Mouse (Mus musculus) R1 (cell line): Measurements from ENCODE around the gene Nova1.
A peak's percentile ranks its signal among the peaks of the same experiment; 100 is the strongest.

Experiments used
- DNase-seq: peaks from one replicate; pipeline ENCODE4 v3.0.0-alpha.2; 2018; ENCODE audit warnings: low read depth, low spot score

Gene Nova1

DNA sequence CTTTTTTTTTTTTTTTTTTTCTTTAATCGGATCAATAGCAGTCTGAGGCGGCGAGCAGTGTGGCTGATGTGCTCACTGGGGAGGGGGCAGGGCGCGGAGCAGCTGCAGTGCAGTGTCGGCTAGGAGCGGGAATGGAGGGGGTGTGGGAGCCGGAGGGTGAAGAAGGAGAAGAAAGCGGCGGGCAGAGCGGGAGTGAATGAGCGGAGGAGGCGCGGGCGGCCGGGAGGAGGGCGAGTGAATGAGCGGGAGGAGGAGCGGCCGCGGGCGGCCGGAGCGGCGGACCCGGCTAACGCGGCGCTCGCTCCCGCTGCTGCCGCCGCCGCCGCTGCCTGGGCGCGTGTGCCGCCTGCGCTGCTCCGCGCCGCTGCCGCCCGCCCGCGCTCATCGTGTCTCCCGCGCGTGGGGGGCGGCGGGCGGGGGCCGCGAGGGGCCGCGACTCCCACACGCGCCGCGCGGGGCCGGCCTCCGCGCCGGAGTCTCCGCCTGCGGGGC lies at the start of gene Nova1:
Gene Nova1, minus strand, starts transcription at position 74 of the 492 bp plus-strand sequence.
- peak; percentile 62 for DNase-seq

DNA sequence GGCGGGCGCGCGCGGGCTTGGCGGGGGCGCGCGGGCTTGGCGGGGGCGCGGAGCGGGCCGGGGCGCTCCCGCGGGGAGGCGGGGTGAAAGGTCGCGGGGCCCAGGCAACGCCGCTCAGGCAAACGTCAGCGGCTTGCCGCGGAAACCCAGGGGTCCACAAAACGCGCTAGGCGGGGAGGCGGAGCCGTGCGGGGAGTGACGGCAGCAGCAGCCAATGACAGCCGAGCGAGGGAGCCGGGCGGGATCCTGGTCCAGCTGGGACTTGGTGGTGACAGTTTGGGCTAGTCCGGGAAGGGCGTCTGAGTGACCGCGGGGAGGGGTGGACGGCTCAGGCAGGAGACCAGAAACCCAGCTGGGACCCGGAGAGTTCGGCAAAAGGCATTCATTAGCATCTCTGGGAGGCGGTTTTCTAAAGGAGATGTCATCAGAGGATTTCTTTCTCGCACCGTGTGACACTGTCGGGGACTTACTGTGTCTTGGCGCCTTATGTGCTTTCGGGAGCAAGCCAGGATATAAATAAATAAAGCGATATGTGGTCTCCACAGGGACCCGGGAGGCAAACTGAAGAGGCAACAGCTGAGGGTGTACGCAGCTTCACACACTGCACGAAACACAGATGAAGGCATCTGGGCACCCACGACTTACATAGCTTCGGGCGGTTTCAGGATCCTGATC lies 756 bp upstream of the Nova1 start:
- peak; percentile 88 for DNase-seq

GRCm38 (mm10) chr12:46818021-46818855 lies 491 bp downstream of the Nova1 start:
- peak; percentile 47 for DNase-seq

DNA sequence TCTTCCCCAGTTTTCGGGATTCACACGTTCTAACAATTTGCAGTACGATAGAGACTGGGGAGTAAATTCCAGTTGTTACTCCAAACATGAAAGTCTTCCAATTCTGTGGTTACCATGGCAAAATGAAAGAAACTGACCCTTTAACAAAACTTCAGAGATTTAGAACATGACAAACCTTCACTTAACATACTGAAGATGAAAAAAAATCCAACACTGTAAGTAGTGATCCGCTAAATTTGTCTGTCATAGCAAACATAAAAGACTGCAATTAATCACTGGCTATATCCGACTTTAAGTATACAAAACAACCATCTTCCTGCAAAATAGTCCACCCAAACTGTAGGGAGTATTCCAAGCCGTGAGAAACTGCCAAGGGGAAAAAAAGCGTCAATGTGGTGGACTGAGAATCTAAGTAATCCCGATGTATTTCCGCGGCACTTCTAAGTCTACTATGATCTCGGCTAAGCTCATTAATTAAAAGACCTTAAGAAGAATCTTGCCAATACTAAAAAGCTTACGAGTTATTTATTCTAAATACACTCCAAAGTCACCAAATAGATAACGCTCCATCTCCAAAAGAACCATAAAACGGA lies 1.4 kb downstream of the Nova1 start:
- no peak for DNase-seq

GRCm38 (mm10) chr12:46816291-46816690 lies 2.4 kb downstream of the Nova1 start:
- no peak for DNase-seq

- no peak for DNase-seq
Observed at GRCm38 (mm10) chr12:46815697-46816096, 3.0 kb downstream of the Nova1 start.

DNA sequence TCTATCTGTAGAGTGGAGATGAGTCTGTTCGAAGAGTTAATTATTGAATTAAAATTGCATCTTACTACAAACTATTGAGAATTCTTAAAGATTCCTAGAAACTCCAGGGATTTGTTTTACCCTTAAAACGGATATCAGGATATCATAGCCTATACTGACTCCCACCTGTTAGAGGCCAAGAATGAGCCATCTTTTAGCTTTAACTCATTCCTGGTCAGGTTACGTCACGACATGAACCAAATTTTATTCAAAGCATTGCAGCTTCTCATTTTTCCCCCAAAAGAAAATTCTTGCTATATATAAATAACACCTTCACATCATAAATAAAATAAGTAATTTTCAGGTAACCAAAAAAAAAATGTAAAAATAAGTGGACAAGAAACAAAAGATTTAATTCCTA lies 3.9 kb downstream of the Nova1 start:
- DNase-seq, result no peak

GRCm38 (mm10) chr12:46801311-46801710 lies 17.4 kb downstream of the Nova1 start:
- DNase-seq, result no peak

GRCm38 (mm10) chr12:46782301-46783280 lies 36.1 kb downstream of the Nova1 start:
- DNase-seq, result no peak

DNA sequence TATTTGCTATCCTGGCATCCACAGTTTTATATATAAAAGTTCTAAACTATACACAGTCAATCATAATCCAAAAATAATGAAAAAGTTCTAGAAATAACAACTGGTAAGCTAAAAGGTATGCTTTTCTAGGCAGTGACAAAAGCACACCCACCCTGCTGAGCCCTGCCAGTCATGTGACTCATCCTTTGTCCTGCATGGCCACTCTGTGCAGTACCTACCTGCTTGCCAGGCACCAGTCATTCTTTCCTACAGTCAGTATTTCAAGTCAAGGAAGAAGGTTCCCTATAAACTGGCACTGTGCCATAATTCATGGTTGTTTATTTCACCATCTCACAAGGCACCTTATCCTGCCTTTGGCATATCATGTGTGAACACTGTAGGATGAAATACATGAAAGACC lies 37.2 kb downstream of the Nova1 start:
- DNase-seq, result no peak

GRCm38 (mm10) chr12:46780983-46781382 lies 37.7 kb downstream of the Nova1 start:
- DNase-seq, result no peak

GRCm38 (mm10) chr12:46759450-46759849 lies 59.3 kb downstream of the Nova1 start:
- no peak for DNase-seq

- DNase-seq, result no peak
Observed at GRCm38 (mm10) chr12:46754325-46754848, 64.3 kb downstream of the Nova1 start.

GRCm38 (mm10) chr12:46753096-46753495 lies 65.6 kb downstream of the Nova1 start:
- DNase-seq, result no peak

GRCm38 (mm10) chr12:46733261-46733660 lies 85.5 kb downstream of the Nova1 start:
- no peak for DNase-seq

DNA sequence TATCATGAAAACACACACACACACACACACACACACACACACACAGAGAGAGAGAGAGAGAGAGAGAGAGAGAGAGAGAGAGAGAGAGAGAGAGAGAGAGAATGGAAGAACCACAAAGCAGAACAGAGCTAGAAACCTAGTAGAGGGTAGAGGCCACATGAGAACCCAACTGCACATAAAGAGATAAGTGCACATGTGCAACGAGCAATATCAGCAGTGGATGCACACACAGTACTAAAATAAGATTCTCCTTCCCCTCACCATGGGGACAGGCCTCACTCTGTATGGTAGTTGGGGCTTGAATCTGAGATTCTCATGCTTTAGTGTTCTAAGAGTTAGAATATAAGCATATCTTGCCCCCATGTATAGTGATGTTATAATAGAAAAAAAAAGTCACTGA lies 86.8 kb downstream of the Nova1 start:
- no peak for DNase-seq

- DNase-seq, result peak; percentile 12
Observed at GRCm38 (mm10) chr12:46721914-46722313, 96.8 kb downstream of the Nova1 start.

DNA sequence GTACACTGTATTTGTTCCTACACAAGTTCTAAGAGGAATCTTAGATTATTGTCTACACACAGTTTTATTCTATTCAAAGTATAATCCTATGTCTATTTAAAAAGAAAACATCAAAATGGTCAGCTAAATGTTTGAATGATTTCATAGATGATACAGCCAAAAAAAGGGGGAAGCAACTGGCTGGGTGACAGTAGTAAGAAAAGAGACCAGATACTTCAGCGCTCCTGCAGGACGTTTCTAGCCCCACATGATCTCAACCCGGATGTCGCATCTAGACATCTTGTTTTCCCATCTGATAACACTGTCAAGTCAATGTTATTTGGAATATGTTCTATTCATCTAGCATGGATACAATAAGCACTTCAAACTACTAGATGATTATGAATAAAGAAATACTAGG lies 99.7 kb downstream of the Nova1 start:
- no peak for DNase-seq

DNA sequence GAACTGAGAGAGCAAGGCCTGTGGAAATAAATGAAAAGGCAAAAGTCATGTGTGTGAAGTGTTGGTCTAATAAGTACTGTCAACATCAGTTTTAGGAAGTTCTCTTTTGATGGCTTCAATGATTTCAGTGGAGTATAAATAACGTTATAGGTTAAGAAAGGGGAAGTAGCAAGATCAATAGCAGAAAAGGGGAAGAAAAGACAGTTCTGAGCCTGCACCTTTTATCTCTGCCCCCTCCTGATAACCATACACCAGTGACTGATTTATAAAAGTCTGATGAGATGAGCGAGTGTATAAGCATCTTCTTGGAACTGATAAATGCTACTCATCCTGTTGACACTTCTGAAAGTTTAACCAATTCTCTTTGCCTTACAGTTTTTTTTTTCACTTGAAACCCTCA lies 108.6 kb downstream of the Nova1 start:
- DNase-seq, result no peak

GRCm38 (mm10) chr12:46709475-46709874 lies 109.3 kb downstream of the Nova1 start:
- DNase-seq, result no peak

DNA sequence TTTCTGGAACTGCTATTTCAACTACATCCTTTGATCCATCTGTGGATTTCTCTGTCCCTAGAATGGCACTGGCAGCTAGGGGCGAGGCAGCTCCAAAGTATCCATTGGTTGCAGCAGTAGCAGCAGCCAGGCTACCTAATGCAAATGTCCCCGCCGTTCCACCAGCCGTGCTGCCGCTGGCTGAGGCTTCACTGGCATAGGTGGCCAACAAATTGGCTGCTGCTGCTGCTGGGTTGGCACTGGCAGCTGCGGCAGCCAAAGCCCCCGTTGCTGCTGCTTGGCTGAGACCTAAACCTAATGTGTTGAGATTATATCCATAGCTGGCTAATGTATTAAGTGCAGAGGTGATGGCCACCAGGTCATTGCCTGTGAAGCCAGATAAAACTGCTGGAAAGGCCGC lies 118.5 kb downstream of the Nova1 start:
- DNase-seq, result no peak
